Mouse (Mus musculus): Measurements from ENCODE around the gene Card19. TPM values are rescaled to one million over a fixed set of nuclear protein-coding genes. Genes with fewer than 3 reads are reported as not detected.

Gene Card19
- polyA plus RNA-seq, 1 experiment from 2014 or later, result 33.3 TPM

DNA sequence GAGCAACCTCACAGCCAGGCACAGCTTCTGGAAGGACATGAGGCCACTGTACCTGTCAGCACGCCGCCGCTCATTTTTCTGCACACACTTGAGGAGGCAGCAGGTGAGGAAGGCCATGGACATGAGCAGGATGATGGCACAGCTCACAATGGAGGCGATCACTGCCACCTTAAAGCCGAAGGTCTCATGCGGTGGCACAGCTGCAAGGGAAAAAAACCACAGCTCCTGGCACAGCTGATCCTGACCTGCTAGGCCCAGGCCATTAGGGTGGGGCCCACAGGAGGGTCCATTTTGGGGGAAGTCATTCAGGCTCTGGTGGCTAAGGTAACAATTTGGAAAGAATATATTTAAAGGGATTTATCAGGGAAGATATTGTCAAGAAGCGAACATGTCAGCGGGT, 22.9 kb upstream of the Card19 start:
- 96% methylated on average over 8 of the region's 8 CpGs for WGBS
- no peaks in the 10 kb centered on the region; the same call in 1 of the 2 replicates for H3K9me3 ChIP-seq (ENCODE audit: control insufficient read depth, low read length)
- no peak for ATAC-seq (ENCODE audit: low FRiP score, low TSS enrichment)

DNA sequence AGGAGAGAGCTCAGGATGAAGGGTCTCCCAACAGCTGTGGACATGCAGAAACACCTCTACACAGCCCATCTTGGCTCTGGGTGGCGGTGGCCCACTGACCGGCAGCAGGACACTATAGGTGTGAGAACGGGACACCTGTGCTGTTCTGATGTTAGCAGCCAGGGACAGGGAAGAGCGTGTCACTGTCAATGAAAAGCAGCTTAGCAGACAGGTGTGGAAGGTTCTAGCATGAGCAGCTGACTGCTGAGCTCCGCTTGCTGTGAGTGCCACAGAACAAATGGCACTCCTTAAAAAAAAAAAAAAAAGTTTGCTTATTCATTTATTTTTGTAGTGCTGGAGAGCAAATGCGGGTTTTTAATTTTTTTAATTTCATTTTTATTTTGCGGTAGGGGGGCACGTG, 21.8 kb upstream of the Card19 start:
- H3K9ac ChIP-seq (ENCODE audit: low read depth, low read length), result no peak overlapping the region
- WGBS, result 87% methylated on average over 8 of the region's 8 CpGs
- H3K36me3 ChIP-seq (ENCODE audit: control insufficient read depth, insufficient read depth, low read length), result no peaks in the 10 kb centered on the region
- H3K27ac ChIP-seq (ENCODE audit: low read depth, low read length), result no peak overlapping the region
- H3K4me1 ChIP-seq (ENCODE audit: control insufficient read depth, insufficient read depth, low read length), result no peaks in the 10 kb centered on the region
- no peak overlapping the region for H3K4me2 ChIP-seq (replicated peaks; ENCODE audit: low read depth, low read length)
- ATAC-seq (ENCODE audit: low FRiP score, low TSS enrichment), result no peak
- H3K9me3 ChIP-seq (ENCODE audit: control insufficient read depth, low read length), result no peaks in the 10 kb centered on the region; the same call in 1 of the 2 replicates
- no peaks in the 10 kb centered on the region for H3K27me3 ChIP-seq (ENCODE audit: control insufficient read depth, insufficient read depth, low read length)
- no peak overlapping the region for H3K4me3 ChIP-seq (ENCODE audit: low read length)

More for the DNA sequence above, 22.9 kb upstream of the Card19 start:
- H3K36me3 ChIP-seq (ENCODE audit: control insufficient read depth, insufficient read depth, low read length), result no peaks in the 10 kb centered on the region
- no peak overlapping the region for H3K27ac ChIP-seq (ENCODE audit: low read depth, low read length)
- no peak overlapping the region for H3K9ac ChIP-seq (ENCODE audit: low read depth, low read length)
- no peaks in the 10 kb centered on the region for H3K4me1 ChIP-seq (ENCODE audit: control insufficient read depth, insufficient read depth, low read length)
- H3K27me3 ChIP-seq (ENCODE audit: control insufficient read depth, insufficient read depth, low read length), result no peaks in the 10 kb centered on the region
- H3K4me3 ChIP-seq (ENCODE audit: low read length), result no peak overlapping the region
- no peak overlapping the region for H3K4me2 ChIP-seq (replicated peaks; ENCODE audit: low read depth, low read length)

DNA sequence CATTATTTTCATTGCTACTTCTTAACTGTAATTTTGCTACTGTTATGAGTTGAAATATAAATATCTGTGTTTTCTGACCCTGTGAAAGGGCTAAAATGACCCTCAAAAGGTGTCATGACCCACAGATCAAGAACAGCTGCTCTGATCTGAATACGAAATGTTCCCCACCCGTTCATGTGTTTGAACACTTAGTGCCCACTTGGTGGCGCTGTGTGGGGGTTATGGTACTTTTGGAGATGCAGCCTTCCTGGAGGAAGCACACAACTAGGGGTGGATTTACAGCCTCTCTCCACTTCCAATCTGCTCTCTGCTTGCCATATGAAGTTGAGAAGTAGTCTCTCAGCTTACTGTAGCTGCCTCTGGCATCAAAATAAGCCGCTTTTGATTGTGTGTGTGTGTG, 18.9 kb upstream of the Card19 start:
- Histone ChIP-seq H3K36me3 (ENCODE audit: control insufficient read depth, insufficient read depth, low read length) (no peaks in the 10 kb centered on the region), H3K4me2 (replicated peaks; ENCODE audit: low read depth, low read length) (no peak overlapping the region), H3K27me3 (ENCODE audit: control insufficient read depth, insufficient read depth, low read length) (no peaks in the 10 kb centered on the region), H3K9me3 (ENCODE audit: control insufficient read depth, low read length) (no peaks in the 10 kb centered on the region; the same call in 1 of the 2 replicates), H3K4me3 (ENCODE audit: low read length) (no peak overlapping the region), H3K4me1 (ENCODE audit: control insufficient read depth, insufficient read depth, low read length) (no peaks in the 10 kb centered on the region), H3K9ac (ENCODE audit: low read depth, low read length) (no peak overlapping the region), H3K27ac (ENCODE audit: low read depth, low read length) (no peak overlapping the region)
- WGBS, result 94% methylated on average over 4 of the region's 4 CpGs
- no peak for ATAC-seq (ENCODE audit: low FRiP score, low TSS enrichment)

DNA sequence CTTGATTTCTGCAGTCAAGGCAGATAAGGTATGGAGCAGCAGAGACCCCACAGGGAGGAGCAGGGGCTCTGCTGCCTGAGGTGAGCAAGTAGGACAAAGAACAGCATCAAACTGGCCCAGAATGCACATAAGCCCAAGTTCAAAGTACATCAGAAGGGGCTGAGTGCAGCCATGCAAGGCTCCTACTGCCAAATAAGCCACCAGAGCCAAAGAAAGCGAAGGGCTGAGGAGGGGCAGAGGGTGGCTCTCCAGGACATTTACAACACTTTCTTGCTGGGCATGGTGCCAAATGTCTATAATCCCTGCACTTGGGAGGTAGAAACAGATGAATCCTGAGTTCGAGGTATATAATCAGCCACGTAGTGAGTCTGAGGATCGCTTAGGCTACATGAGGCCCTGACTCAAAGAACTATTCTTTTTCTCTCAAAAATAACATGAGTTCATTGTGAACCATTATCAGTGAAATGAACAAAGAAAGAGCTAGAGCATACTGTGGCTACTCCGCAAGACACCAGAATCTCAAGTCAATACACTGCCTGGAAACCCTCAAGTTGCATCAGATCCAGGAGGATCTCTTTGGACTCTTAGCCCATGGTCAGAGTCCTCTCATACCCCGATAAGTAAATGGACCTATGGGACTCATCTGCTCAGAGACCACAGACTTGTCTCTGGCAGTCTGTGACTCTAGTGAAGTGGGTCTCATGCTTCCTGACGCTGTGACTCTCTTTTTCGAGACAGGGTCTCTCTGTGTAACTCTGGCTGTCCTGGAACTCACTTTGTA, 18.1 kb upstream of the Card19 start:
- no peak overlapping the region for H3K4me2 ChIP-seq (replicated peaks; ENCODE audit: low read depth, low read length)
- no peak overlapping the region for H3K9ac ChIP-seq (ENCODE audit: low read depth, low read length)
- no peaks in the 10 kb centered on the region for H3K27me3 ChIP-seq (ENCODE audit: control insufficient read depth, insufficient read depth, low read length)
- H3K36me3 ChIP-seq (ENCODE audit: control insufficient read depth, insufficient read depth, low read length), result no peaks in the 10 kb centered on the region
- H3K4me1 ChIP-seq (ENCODE audit: control insufficient read depth, insufficient read depth, low read length), result no peaks in the 10 kb centered on the region
- no peak for ATAC-seq (ENCODE audit: low FRiP score, low TSS enrichment)
- H3K9me3 ChIP-seq (ENCODE audit: control insufficient read depth, low read length), result no peaks in the 10 kb centered on the region; the same call in 1 of the 2 replicates
- H3K27ac ChIP-seq (ENCODE audit: low read depth, low read length), result no peak overlapping the region
- H3K4me3 ChIP-seq (ENCODE audit: low read length), result no peak overlapping the region
- 93% methylated on average over 8 of the region's 8 CpGs for WGBS

DNA sequence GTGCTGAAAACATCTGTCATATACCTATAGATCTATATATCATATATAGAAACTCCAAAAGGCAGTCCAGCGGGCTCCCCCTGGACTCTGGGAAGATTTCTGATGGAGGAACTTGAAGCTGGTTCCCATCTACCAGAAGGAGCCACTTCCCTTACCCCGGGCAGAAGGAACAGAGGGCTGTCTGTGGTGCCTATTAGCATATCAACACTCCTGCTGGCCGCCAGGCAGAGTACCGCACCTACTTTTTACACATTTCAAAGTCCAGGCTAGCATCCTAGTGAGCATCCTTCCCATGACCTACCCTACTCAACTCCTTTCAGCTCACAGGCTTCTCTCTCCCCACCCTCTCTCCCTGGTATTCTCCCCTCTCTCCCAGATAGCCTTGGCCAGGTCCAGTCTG, 9.8 kb upstream of the Card19 start:
- no peak overlapping the region for H3K9ac ChIP-seq (ENCODE audit: low read depth, low read length)
- H3K9me3 ChIP-seq (ENCODE audit: control insufficient read depth, low read length), result no peaks in the 10 kb centered on the region
- 47% methylated on average over 4 of the region's 4 CpGs for WGBS
- no peaks in the 10 kb centered on the region for H3K36me3 ChIP-seq (ENCODE audit: control insufficient read depth, insufficient read depth, low read length)
- no peak overlapping the region for H3K4me2 ChIP-seq (replicated peaks; ENCODE audit: low read depth, low read length)
- ATAC-seq (ENCODE audit: low FRiP score, low TSS enrichment), result no peak
- H3K27ac ChIP-seq (ENCODE audit: low read depth, low read length), result no peak overlapping the region
- no peaks in the 10 kb centered on the region for H3K4me1 ChIP-seq (ENCODE audit: control insufficient read depth, insufficient read depth, low read length)
- no peaks in the 10 kb centered on the region for H3K27me3 ChIP-seq (ENCODE audit: control insufficient read depth, insufficient read depth, low read length)
- H3K4me3 ChIP-seq (ENCODE audit: low read length), result no peak overlapping the region

DNA sequence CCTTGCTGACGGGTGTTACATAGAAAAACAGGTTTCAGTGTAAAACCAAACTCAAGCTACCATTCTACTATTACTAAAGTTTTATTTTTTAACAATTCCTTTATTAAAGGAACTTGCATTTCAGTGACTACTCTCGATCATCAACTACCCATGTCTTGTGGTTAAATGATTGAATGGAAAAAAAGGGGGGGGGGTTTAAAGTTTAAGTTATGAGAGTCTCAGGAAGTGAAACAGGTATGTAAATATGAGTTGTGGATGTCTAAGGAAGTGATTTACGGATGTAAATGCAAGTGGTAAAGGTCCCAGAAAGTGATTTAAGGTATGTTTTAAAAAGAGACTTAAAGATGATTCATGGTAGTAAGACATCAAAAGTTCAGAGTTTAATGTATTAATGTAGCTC, 9.3 kb upstream of the Card19 start:
- ATAC-seq (ENCODE audit: low FRiP score, low TSS enrichment), result no peak
- H3K9ac ChIP-seq (ENCODE audit: low read depth, low read length), result no peak overlapping the region
- WGBS, result 63% methylated on average over 3 of the region's 3 CpGs

DNA sequence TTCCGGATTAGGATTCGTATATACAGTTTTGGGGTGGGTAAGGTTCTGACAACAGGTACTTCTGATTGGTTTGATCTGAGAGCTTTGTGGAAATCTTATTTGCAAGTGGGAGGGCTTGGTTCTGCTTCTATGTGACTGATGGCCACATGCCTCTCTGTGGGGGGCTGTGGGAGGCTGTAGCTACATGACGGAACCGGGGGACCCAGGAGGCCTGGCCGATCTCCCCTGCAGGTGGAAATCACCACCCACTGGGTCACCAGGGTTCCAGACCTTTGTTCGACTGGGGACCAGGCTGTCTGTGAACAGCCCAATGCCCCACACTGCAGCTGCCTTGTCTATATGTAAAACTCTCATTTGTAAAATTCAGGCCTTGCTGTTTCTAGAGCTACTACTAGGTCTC, 8.9 kb upstream of the Card19 start:
- Histone ChIP-seq H3K27me3 (ENCODE audit: control insufficient read depth, insufficient read depth, low read length) (no peaks in the 10 kb centered on the region), H3K9ac (ENCODE audit: low read depth, low read length) (no peak overlapping the region), H3K4me3 (ENCODE audit: low read length) (no peak overlapping the region), H3K4me1 (ENCODE audit: control insufficient read depth, insufficient read depth, low read length) (no peaks in the 10 kb centered on the region), H3K27ac (ENCODE audit: low read depth, low read length) (no peak overlapping the region), H3K4me2 (replicated peaks; ENCODE audit: low read depth, low read length) (no peak overlapping the region), H3K36me3 (ENCODE audit: control insufficient read depth, insufficient read depth, low read length) (no peaks in the 10 kb centered on the region), H3K9me3 (ENCODE audit: control insufficient read depth, low read length) (no peaks in the 10 kb centered on the region)
- no peak for ATAC-seq (ENCODE audit: low FRiP score, low TSS enrichment)
- 37% methylated on average over 6 of the region's 6 CpGs for WGBS

More for the DNA sequence above, 9.3 kb upstream of the Card19 start:
- H3K27me3 ChIP-seq (ENCODE audit: control insufficient read depth, insufficient read depth, low read length), result no peaks in the 10 kb centered on the region
- no peak overlapping the region for H3K27ac ChIP-seq (ENCODE audit: low read depth, low read length)
- no peaks in the 10 kb centered on the region for H3K36me3 ChIP-seq (ENCODE audit: control insufficient read depth, insufficient read depth, low read length)
- H3K4me2 ChIP-seq (replicated peaks; ENCODE audit: low read depth, low read length), result no peak overlapping the region
- no peak overlapping the region for H3K4me3 ChIP-seq (ENCODE audit: low read length)
- no peaks in the 10 kb centered on the region for H3K4me1 ChIP-seq (ENCODE audit: control insufficient read depth, insufficient read depth, low read length)
- H3K9me3 ChIP-seq (ENCODE audit: control insufficient read depth, low read length), result no peaks in the 10 kb centered on the region

DNA sequence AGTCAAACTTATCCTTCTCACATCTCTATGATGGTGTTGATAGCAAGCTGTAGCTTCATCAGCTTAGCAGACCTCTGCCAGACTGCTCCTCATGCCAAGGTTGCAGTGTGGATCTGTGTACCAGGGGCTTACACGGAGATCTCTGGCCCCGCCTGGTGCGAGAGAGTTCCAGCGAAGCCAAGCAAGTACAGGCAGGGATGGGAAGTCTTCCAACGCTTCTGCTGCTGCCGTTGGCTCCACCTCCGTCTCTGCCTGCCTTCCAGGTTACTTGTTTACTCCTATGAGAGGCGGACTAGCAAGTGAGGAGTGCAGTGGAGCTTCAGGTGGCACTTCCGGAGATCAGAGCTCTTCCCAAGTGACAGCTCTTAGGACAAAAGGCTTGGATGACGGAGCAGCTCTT, 8.5 kb upstream of the Card19 start:
- Histone ChIP-seq H3K4me2 (replicated peaks; ENCODE audit: low read depth, low read length) (no peak overlapping the region), H3K9me3 (ENCODE audit: control insufficient read depth, low read length) (no peaks in the 10 kb centered on the region), H3K9ac (ENCODE audit: low read depth, low read length) (no peak overlapping the region), H3K36me3 (ENCODE audit: control insufficient read depth, insufficient read depth, low read length) (no peaks in the 10 kb centered on the region), H3K27me3 (ENCODE audit: control insufficient read depth, insufficient read depth, low read length) (no peaks in the 10 kb centered on the region), H3K4me1 (ENCODE audit: control insufficient read depth, insufficient read depth, low read length) (no peaks in the 10 kb centered on the region), H3K27ac (ENCODE audit: low read depth, low read length) (no peak overlapping the region), H3K4me3 (ENCODE audit: low read length) (no peak overlapping the region)
- WGBS, result 13% methylated on average over 10 of the region's 10 CpGs
- no peak for ATAC-seq (ENCODE audit: low FRiP score, low TSS enrichment)

DNA sequence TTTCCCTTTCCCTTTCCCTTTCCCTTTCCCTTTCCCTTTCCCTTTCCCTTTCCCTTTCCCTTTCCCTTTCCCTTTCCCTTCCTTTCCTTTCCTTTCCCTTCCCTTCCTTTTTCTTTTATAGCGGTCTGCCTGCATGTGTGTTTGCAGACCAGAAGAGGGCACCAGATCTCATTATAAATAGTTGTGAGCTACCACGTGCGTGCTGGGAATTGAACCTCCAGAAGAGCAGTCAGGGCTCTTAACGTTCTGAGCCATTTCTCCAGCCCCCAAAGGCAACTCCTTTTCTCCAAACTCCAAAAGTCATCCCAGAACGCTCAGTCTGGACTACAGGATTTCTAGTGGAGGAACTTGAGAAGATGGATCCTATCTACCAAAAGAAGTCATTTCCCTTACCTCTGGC, 5.1 kb upstream of the Card19 start:
- Histone ChIP-seq H3K36me3 (ENCODE audit: control insufficient read depth, insufficient read depth, low read length) (no peaks in the 10 kb centered on the region), H3K4me2 (replicated peaks; ENCODE audit: low read depth, low read length) (no peak overlapping the region), H3K9me3 (ENCODE audit: control insufficient read depth, low read length) (no peaks in the 10 kb centered on the region), H3K27me3 (ENCODE audit: control insufficient read depth, insufficient read depth, low read length) (no peaks in the 10 kb centered on the region), H3K4me1 (ENCODE audit: control insufficient read depth, insufficient read depth, low read length) (0 out of 2 replicates have a peak, but pooled peaks cover 2% of the 10 kb centered on the region), H3K27ac (ENCODE audit: low read depth, low read length) (no peak overlapping the region), H3K9ac (ENCODE audit: low read depth, low read length) (no peak overlapping the region), H3K4me3 (ENCODE audit: low read length) (no peak overlapping the region)
- no peak for ATAC-seq (ENCODE audit: low FRiP score, low TSS enrichment)
- 18% methylated on average over 5 of the region's 5 CpGs for WGBS
